Mouse (Mus musculus): ENCODE data around the gene Tcp11.

Gene Tcp11

DNA sequence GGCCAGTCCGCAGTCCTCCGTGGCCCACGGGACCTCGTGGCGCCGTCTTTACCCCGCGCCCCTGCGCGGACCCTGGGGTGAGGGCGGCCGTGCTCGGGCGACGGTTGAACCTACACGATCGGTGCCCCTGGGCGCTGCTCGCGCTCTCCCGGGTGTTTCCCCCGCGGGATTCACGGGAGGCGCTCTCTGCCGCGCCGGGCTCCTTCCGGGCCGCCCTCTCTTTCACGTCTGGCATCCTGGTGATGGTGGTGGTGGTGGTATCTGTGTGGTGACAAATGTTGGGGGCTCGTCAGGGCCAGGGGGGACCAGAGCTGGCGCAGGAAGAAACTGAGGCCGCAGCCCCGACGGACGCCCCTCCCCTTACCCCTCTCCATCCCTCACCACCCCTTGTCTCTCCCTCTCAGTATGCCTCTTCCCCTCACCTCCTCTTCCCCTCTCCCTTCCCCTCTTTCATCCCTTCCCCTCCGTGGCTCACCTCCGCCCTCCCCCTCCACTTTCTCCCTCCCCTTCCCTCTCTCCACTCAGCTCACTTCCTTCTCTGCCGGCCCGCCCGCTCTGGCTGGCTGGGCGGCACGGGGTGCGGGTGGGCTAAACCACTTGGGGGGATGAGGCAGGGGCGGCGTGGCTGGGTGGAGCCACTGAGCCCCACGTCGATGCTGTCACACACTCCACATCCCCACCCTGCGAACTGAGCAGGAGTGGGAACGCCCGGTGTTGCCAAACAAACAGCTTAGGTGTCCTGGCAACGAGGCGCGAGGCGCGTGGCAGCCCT is at the start of gene Tcp11:
Tcp11 (minus strand) TSS at position 595 of the 772 bp plus-strand sequence.
- peak; percentile 46 for DNase-seq (ENCODE audit: low spot score)

DNA sequence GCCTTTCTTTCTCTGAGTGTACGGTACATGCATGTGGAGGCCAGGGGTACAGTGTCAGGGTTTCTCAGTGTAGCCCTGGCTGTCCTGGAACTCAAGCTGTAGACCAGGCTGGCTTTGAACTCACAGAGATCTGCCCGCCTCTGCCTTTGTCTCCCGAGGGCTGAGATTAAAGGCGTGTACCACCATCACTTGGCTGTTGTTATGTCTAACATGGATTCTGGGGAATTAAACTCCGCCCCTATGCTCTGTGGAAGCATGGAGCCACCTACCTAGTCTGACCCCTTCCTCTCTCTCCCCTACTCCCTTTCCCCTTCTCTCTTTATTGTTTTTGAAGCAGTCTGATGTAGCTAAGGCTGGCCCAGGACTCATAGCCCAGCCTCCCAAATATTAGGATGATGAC is 49.4 kb upstream of the Tcp11 start:
- no peak for DNase-seq (ENCODE audit: low spot score)

DNA sequence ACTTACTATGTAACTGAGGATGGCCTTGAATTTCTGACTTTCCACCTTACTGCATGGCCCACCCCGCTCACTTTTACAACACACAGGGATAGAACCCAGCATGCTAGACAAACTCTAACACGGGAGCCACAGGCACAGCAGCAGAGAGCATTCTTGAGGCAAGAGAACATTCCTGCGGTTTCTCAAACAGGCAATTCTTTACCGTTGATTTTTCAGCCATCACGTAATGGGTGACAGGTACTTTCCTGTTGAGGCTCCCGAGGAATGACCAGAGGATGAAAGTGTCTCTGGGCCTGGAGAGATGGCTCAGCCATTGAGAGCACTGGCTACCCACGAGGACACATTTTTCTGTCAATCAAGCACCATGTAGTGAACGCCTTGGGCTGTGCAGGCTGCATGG is 43.9 kb upstream of the Tcp11 start:
- DNase-seq (ENCODE audit: low spot score), result no peak

DNA sequence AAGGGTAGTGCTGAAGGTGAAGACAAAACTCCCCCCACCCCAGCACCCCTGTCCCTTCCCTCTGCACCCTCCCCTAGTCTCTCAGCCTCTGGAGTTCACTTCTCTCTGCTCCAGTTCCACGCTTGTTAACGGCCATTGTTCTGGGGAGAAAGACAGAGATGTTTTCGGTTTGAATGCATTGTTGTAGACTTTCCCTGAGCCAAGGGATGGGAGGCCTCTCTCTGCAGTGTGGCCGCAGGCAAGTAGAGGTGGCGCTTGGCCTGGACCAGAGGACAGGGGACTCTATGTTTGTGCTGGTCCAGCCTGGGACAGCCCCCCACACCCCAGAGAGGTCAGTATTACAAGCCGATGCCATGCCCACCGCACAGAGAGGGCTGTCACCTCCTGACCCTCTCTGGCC is 43.2 kb upstream of the Tcp11 start:
- no peak for DNase-seq (ENCODE audit: low spot score)

DNA sequence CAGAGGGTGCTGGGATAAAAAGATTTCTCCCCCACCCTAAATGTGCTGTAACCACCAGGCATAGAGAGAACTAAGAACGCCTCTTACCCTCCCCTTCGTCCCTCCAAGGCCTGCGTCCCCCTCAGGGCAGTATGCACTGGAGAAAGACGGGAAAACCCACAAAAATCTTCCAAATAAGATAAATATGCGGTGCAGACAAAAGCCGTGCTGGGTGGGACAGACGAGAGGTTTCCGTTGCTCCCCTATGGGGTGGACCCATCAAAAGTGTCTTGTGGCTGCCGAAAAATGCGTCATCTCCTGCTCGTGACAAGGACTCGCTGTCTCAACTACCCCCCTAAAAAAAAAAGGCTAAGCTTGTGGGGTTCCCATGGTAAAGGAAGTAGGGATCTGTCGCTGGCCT is 42.5 kb upstream of the Tcp11 start:
- no peak for DNase-seq (ENCODE audit: low spot score)

DNA sequence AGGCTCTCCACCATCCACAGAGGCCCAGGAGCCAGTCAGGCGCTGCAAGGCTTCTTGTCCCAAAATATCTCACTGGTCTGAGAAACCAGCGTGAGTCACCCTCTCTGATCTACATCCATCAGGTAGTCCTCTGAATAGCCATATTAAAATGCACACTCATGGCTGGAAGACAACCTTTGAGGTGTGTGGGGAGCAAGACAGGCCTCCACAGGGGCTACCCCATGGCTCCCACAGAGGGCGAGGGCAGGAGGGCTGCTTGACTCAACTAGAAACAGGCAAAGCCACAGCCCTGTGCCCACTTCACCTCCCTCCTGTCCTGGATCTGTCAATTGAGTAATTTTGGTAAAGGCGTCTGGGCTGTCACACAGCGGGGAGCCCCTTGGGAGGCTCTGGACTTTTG is 40.0 kb upstream of the Tcp11 start:
- no peak for DNase-seq (ENCODE audit: low spot score)

DNA sequence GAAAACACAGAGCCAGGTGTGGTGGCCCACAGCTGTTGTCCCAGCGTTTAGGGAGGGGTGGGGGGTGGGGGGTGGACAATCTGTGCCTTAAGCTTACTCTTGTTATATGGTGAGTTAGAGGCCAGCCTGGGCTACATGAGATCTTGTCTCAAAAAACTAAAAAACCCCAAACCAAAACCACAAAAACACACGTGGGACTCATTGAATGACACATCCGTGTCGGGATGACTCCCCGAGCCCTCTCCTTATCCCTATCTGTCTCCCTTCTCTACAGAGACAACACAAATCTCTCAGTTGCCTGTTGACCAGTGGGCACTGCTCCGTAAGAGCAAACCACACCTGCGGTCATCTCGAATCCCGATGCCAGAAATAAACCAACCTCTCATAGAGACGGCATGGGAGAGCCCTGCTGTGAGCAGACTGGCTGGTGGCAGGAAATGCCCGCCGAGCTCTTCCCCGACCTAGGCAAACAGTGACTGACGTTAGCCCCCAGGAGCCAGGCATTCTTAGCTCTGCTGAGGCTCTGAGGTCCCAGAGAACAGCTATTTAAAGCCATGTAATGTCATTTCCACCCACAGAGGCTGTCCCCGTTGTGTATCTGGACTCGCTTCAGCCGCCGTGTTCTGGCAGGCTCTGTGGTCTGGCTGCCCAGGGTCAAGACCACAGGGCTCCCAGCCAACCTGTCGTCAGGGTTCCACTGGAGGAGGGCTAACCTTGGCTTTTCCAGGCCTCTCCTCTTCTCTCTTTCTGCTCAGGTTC is 37.2 kb upstream of the Tcp11 start:
- DNase-seq (ENCODE audit: low spot score), result no peak

DNA sequence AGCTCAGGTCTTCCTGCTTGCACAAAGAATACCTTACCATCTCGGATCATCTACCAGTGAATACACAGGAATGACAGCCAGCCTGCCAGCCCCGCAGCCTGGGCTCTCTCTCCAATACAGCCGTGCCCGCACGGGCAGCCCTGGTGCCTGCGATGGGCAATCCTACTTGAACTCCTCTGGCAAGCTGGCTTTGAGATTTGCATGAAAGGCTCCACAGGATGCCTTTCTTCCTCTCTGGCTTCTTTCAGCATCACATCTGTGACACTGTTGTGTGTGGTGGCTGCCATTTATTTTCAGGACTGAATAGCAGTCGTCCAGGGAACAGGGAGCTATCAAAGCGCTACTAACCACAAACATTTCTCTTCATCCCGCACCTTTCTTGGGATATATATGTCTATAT is 35.9 kb upstream of the Tcp11 start:
- DNase-seq (ENCODE audit: low spot score), result no peak

DNA sequence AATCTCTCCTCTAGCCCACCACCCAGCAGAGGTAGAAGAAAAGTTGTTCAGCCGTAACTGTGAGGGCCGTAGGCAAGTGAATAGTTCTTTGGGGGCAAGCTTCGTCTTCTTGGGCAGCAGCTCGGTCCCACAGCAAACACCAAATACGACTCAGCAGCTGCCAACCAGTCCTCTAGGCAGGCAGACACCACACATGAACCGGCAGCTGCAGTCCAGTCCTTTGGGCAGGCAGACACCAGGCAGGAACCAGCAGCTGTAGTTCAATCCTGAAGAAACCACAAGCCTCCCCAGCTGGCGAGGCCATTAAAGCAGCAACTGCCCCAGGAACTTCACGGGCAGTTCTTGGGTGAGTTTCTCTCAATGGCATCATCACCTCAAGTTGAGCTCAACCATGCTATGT is 31.8 kb upstream of the Tcp11 start:
- DNase-seq (ENCODE audit: low spot score), result no peak

DNA sequence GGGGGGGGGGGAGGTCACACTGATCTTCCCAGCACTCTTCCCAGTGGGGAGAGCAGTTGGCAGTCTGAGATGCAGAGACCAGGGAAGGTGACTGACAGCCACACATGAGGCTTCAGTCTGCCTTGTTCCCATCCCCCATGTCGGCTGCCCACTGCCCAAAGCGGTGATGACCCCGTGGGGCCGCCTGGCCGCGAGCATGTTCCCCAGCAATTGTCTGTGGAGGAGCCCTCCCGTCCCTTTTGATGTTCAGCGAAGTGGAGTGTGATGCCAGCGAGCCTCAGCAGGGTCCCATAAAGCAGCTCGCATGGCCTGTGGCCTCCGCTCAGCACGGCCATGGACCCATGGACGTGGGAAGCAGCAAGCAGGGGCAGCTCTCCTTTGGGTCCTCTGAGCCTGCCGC is 26.8 kb upstream of the Tcp11 start:
- DNase-seq (ENCODE audit: low spot score), result no peak

DNA sequence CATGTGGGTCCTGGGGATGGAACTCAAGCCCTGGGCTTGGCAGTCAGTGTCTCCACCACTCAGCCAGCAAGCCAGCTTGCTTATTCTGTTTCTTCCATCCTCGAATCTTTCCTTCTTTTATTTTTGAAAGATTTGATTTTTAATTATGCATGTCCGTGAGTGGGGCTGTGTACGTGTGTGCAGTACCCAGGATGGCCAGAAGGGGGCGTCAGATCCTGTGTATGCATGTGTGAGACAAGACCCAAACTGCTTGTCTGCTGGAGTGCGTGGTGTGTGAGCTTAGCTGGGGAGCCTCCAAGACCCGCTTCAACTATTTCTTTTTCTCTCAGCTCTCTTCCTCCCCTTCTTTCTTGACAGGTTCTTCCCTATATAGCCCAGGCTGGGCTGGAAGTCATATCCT is 25.9 kb upstream of the Tcp11 start:
- no peak for DNase-seq (ENCODE audit: low spot score)

DNA sequence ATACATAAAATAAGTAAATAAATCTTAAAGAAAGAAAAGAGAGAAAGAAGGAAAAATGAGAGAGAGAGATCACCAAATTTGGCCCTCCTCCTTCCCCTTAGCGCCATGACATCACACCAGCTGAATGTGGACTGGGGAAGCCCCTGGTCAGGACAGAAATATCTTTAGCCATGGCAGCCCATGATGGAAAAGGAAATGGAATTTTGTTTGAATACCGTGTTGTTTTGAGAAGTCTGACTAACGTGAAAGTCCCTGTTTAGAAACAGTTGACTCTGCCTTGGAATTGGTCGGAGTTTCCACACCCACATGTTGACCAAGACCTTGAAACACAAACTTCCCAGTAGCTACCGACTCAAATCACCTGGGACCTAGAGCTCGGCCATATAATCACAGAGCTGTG is 24.0 kb upstream of the Tcp11 start:
- DNase-seq (ENCODE audit: low spot score), result no peak

DNA sequence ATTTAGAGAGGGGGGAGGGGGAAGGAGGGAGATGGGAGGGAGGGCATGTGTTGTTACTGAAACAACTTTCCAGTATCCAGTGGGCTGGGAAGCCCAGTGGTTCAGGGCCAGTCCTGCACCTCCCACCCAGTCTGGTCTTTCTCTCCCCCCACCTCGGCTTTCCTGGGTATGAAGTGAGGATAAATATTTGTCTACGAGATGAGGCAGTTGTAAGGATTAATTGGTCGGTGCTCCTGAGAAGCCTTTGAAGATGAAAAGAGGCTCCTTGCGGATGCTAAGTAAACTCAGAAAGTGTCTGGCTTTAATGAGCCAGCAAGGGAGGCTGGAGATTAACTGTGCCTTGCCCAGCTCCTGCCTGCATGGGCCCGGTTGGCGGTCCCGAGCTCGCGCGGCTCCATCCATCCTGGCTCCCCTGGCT is 21.5 kb upstream of the Tcp11 start:
- DNase-seq (ENCODE audit: low spot score), result no peak

DNA sequence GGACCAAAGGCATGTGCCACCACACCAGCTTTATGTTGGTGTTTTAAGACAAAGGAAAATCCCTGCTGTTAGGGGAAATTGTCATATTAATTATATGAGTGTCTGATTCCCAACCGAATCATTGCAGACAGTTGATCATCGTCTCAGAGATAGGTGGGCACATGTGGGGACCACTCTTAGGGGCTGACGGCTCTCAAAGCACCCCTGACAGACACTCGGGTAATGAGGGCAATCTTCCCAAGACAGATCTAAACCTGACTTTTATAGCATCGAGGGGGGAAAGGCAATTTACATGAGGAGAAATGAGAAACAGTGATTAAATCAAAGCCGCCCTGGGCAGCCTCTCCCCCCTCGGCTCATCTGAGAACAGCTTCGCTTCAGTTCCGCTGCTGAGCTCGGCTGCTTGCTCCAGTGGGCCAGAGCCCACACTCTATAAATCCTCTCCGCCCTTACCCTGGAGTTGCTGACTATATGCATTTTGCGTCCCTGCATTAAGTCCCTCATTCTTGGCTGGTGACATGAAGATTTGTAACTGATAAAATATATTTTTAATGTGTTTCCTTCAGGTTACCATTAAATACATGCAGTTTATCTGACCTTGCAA is 20.9 kb upstream of the Tcp11 start:
- no peak for DNase-seq (ENCODE audit: low spot score)

DNA sequence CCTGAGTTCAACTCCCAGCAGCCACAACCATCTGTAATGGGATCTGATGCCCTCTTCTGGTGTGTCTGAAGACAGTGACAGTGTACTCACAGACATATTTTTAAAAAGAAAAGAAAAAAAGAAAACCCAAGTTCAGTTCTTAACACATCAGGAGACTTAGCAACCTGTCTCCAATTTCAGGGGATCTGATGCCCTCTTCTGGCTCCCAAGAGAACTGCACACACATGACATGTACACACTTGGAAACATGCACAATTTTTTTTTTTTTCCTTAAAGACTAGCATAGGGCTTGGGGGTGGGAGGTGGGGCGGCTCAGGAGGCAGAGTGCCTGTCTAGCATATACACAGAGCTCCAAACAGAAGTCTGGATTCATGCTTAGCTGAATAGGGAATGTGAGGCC is 20.2 kb upstream of the Tcp11 start:
- DNase-seq (ENCODE audit: low spot score), result no peak

DNA sequence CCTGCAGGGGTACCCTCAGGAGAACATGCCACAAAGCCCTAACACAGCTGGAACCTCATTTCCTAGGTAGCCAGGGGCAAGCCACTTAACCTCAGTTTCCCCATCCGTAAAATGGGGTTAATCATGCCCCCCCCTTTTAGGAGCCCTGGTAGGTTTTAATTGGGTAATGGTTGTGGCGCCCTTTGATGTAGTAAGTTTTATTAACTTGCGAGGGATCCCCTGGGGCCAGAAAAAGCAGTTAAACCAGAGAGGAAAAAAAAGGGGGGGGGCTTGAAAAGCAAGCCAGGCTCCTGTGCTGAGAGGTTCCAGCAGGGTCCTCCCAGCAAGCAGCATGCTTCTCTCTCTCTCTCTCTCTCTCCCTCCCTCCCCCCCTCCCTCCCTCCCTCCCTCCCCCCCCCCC is 18.6 kb upstream of the Tcp11 start:
- no peak for DNase-seq (ENCODE audit: low spot score)

DNA sequence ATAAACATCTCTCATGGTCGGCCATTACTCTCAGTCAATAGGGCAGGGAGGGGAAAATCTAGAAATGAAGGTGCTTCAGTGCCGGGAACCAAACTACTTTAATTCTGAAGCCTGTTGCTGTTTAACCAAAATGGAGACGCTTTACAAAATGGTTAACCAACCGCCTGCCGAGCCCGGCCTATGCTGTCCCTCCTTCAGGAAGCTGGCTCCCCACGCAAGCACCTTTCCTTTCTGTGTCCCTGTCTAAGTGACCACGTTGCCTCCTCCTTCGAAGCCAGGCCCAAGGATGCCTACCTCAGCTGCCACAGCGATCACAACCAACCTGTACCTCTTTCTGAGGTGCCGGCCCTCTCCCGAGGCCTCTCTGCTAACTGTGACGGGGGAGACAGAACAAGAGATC is 16.9 kb upstream of the Tcp11 start:
- DNase-seq (ENCODE audit: low spot score), result no peak

DNA sequence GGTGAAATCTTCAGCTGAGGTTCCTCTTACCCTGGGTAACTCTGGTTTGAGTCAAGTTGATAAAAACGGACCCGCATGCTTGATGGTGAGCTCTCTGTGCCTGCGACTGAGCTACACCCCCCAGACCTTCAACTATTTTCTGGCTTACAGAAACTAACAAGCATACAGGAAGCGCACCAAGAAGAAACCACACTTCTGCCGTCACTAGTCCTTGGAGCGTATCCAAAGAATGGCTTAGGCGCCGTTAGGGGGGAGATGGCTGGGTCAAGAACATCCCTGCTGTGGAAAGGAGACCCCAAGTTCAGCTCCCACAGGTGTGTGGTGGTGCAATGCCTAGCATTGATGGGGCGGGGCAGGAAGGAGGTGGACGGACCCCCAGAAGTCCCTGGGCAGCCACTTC is 16.0 kb upstream of the Tcp11 start:
- no peak for DNase-seq (ENCODE audit: low spot score)

DNA sequence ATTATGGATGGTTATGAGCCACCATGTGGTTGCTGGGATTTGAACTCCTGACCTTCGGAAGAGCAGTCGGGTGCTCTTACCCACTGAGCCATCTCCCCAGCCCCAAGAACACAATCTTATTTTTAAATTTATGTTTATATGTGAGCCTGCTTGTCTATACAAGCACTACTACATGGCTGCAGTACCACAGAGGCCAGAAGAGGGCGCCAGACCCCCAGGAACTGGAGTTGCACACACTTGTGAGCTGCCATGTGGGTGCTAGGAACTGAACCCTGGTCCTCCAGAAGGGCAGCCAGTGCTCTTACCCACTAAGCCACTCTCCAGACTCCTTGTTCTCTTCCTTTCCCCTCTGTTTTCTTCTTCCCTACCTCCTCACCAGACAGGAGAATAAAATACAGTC is 13.4 kb upstream of the Tcp11 start:
- no peak for DNase-seq (ENCODE audit: low spot score)

DNA sequence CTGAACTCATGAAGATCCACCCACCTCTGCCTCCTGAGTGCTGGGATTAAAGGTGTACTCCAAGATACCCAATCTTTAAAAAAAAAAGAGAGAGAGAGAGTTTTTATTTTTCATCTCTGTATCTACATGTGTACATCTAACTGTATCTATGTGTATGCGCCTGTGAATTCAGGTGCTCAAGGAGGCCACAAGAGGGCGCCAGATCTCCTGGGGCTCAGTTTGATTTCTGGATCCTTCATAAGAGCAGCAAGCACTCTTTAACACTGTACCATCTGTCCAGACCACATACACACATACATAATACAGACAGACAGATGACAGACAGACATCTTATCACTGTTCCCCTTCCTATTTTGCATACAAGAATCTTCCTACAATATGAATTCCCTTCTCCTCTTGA is 11.9 kb upstream of the Tcp11 start:
- no peak for DNase-seq (ENCODE audit: low spot score)

DNA sequence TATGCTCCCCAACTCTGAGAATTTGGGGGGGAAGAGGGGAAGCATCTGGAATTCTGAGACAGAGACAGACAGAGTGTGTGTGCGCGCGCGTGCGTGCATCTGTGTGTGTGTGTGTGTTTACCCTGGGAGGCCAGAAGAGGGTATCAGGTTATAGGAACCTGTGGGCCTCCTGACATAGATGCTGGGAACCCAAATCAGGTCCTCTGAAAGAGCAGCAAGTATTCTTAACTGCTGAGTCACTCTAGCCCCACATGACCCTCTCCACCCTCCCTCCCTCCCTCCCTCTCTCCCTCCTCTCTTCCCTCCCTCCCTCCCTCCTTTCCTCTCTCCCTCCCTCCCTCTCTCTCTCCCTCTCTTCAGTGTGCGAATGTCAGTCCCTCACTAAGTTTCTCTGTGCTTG is 8.3 kb upstream of the Tcp11 start:
- DNase-seq (ENCODE audit: low spot score), result no peak

DNA sequence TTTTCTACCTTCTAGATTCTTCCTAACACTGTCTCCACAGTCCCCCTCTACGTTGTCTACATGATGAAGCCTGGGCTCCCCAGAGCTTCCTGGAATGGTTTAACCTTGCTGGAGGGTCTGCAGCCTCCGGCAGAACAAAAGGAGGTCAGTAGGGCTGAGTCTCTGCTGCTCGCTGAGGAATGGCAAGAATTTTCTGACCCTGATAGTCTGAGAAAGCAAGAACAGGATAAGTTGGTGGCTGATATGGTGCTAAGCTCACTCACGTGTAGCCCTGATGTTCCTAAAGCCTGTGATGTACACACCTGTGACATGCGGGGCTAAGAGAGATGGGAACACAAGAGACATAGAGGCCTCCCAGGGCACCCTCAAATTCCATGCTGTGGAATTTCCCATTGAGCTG is 7.0 kb upstream of the Tcp11 start:
- DNase-seq (ENCODE audit: low spot score), result no peak

DNA sequence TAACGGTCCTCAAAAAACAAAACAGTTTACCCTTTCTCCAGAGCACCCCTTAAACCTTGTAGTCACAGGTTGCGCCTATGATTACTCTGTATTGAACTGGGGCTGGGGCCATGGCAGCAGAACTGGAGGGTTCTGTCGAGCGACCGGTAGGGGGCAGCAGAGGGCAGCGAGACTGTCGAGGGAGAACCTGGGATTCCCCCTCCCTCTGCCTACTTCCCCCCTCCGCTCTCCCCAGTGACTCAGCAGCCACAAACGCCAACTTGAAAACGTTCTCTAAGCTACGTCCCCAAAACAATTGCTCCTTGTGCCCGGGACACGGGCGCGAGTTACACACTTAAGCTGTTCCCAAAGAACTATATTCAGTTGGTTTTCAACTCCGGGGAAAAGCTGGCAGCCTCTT is 4.5 kb upstream of the Tcp11 start:
- DNase-seq (ENCODE audit: low spot score), result peak; percentile 92
